8 mouse cellular contexts compared by ENCODE assay signal in the genomic region with DNA sequence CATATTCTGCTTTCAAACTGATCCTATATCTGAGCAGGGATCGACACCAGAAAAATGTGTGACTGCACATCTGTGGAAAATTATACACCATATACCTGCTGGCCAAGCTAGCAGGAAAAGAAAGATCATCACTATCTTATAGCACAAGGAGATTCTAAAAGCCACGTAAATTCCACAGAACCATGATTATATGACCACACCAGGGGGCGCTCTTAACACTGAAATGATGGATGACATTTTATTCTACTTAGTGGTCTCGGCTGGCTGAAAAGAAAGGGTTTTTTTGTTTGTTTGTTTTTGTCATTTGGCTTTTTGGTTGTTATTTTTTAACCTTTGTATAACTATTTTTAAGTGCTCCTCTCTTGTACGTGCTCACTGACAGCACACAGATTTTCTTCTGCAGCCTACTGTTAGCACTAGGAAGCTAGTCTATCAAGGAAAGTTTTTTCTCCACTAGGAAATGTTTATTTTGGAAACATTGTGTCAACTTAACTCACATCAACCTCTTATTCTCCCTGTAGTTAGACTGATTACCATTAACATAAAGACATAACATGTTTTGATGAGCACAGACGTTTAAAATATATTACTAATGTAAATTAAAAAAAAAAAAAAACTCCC. TPM values are rescaled to one million over a fixed set of nuclear protein-coding genes. Genes with fewer than 3 reads are reported as not detected.
DNase-seq lines count a peak whose midpoint lies in the region; ATAC-seq lines count a peak whose summit lies in the region.

No protein-coding gene starts in this region.

- peak; percentile 78 for DNase-seq in testis, postnatal 10 days (ENCODE audit: low spot score)
- DNase-seq in testis, postnatal 14 days (ENCODE audit: low spot score), result no peak
- DNase-seq in brain, embryonic 18.5 days (ENCODE audit: low read depth, low spot score), result peak; percentile 58
- peak; percentile 68 for DNase-seq in forebrain, embryonic 11.5 days (ENCODE audit: low spot score)
- peak; percentile 58 to 71 for DNase-seq in left cerebral cortex, postnatal 10 days (ENCODE audit: extremely low spot score in 1 of 2, low spot score in 2 of 2)
- peak; percentile 66 for DNase-seq in naive thymus-derived CD4-positive, alpha-beta T cell, adult 2 months (ENCODE audit: low read depth)

- no peaks in the 10 kb centered on the region for H3K36me3 ChIP-seq in forebrain, embryonic 11.5 days (ENCODE audit: control insufficient read depth, insufficient read depth, low read length)
- no peaks in the 10 kb centered on the region for H3K36me3 ChIP-seq in hindbrain, embryonic 16.5 days (ENCODE audit: control insufficient read depth, insufficient read depth, low read length)

- no peaks in the 10 kb centered on the region for H3K4me1 ChIP-seq in forebrain, embryonic 11.5 days (replicated peaks; ENCODE audit: control insufficient read depth, insufficient read depth, low read length)
- H3K4me1 ChIP-seq in hindbrain, embryonic 16.5 days (ENCODE audit: control insufficient read depth, insufficient read depth, low read depth, low read length), result no peaks in the 10 kb centered on the region

- no peak overlapping the region for H3K4me3 ChIP-seq in forebrain, embryonic 11.5 days (ENCODE audit: low read depth, low read length)
- no peak overlapping the region for H3K4me3 ChIP-seq in hindbrain, embryonic 16.5 days (ENCODE audit: low read length)

- intact Hi-C loops in left cerebral cortex, postnatal 10 days (cut with DNase I), result loop anchor here (5.0 to 10.0 kb wide), 3 partner anchors 463 to 765 kb away; no protein-coding TSS in a partner anchor

- 24% methylated on average over 6 of the region's 6 CpGs for WGBS in forebrain, embryonic 11.5 days
- WGBS in hindbrain, embryonic 16.5 days, result 25% methylated on average over 6 of the region's 6 CpGs

- H3K27me3 ChIP-seq in forebrain, embryonic 11.5 days (ENCODE audit: control insufficient read depth, insufficient read depth, low read length), result no peaks in the 10 kb centered on the region
- H3K27me3 ChIP-seq in hindbrain, embryonic 16.5 days (replicated peaks; ENCODE audit: control insufficient read depth, insufficient read depth, low read length), result no peaks in the 10 kb centered on the region

- no peaks in the 10 kb centered on the region for H3K9me3 ChIP-seq in forebrain, embryonic 11.5 days (ENCODE audit: control insufficient read depth, low read length)
- H3K9me3 ChIP-seq in hindbrain, embryonic 16.5 days (ENCODE audit: control insufficient read depth, low read length), result no peaks in the 10 kb centered on the region

- no peak overlapping the region for H3K9ac ChIP-seq in forebrain, embryonic 11.5 days (ENCODE audit: low read length)
- H3K9ac ChIP-seq in hindbrain, embryonic 16.5 days (ENCODE audit: low read depth, low read length), result no peak overlapping the region

- ATAC-seq in forebrain, embryonic 11.5 days (replicated peaks; ENCODE audit: low FRiP score), result peak; percentile 29; the same call in 1 of the 2 replicates
- ATAC-seq in hindbrain, embryonic 16.5 days, result peak; percentile 52; the same call in 1 of the 2 replicates
- ATAC-seq in inflammation-experienced regulatory T-cells, adult 6 months, result no peak

- no peak overlapping the region for H3K4me2 ChIP-seq in forebrain, embryonic 11.5 days (ENCODE audit: low read depth, low read length, severe bottlenecking)
- no peak overlapping the region for H3K4me2 ChIP-seq in hindbrain, embryonic 16.5 days (ENCODE audit: low read length)

- H3K27ac ChIP-seq in forebrain, embryonic 11.5 days (ENCODE audit: low read depth, low read length), result no peak overlapping the region
- no peak overlapping the region for H3K27ac ChIP-seq in hindbrain, embryonic 16.5 days (ENCODE audit: low read depth, low read length)

RNA-seq across cellular contexts. Expression of a gene that starts 45.8 kb away (rescaled TPM):
- not detected in 2 replicates for polyA plus RNA-seq in forebrain, embryonic 11.5 days (2014; fragmentation: Nextera tagmentation; extraction: Ambion mirVana)
- 0.65 and 2.0 TPM in 2 replicates for polyA plus RNA-seq in hindbrain, embryonic 16.5 days (2015; fragmentation: Nextera tagmentation; extraction: Ambion mirVana)
- under 1 TPM in 1 of 2 experiments, not detected in 1; 0.71 TPM for total RNA-seq in left cerebral cortex, postnatal 10 days (2021)
- polyA plus RNA-seq in inflammation-experienced regulatory T-cells, adult 6 months (2017; shearing (Covaris generic)), result not detected
